Mouse (Mus musculus): Measurements from ENCODE around the gene Olfr1303. TPM values are rescaled to one million over a fixed set of nuclear protein-coding genes. Genes with fewer than 3 reads are reported as not detected.

Gene Olfr1303
- not detected for polyA plus RNA-seq (2012; fragmentation: generic; extraction: Trizol)

DNA sequence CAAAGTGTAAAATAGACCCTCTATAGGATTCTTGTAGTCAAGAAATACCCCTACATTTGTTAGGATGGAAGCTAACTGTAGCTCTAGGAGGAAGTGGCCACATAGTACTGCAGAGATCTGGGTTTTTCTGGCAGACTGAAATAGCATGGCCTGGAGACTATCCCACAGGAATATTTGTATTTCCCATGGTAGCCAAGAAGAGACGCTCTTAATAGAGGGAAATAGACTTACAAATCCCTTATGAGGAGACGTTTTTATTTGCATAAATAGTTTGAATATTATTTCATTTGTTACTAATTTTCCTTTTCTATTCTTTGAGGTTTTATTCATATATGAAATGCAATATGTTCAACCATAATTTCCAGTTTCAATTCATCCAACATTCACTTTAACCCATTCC is at the start of gene Olfr1303:
Gene Olfr1303, minus strand, starts transcription at position 101 of the 400 bp plus-strand sequence.
- Histone ChIP-seq H3K4me2 (ENCODE audit: low read depth) (no peak within 1 kb of the TSS), H3K4me3 (no peak within 1 kb of the TSS), H3K79me2 (ENCODE audit: control insufficient read depth, insufficient read depth) (no peaks in the 10 kb centered on the region), H3ac (ENCODE audit: control insufficient read depth, insufficient read length) (no peak within 1 kb of the TSS), H3K36me3 (ENCODE audit: control insufficient read depth, insufficient read depth) (no peaks in the 10 kb centered on the region), H3K27me3 (ENCODE audit: control insufficient read depth, insufficient read depth, insufficient read length) (no peaks in the 10 kb centered on the region)
- TF ChIP-seq TCF3 (IDR thresholded peaks at IDR 0.05; ENCODE audit: insufficient read length, low read depth) (no peak), REST (IDR thresholded peaks at IDR 0.05; ENCODE audit: insufficient read depth, insufficient read length) (no peak), CEBPB (IDR thresholded peaks at IDR 0.05; ENCODE audit: insufficient read depth, poor library complexity, severe bottlenecking) (no peak), TCF12 (IDR thresholded peaks at IDR 0.05; ENCODE audit: insufficient read depth, poor library complexity, severe bottlenecking) (no peak), POLR2A (IDR thresholded peaks at IDR 0.05; ENCODE audit: insufficient read length, low read depth) (no peak), USF1 (IDR thresholded peaks at IDR 0.05; ENCODE audit: low read depth) (no peak), MYOD1 (IDR thresholded peaks at IDR 0.05; ENCODE audit: control insufficient read depth in 1 of 3, insufficient read length in 2 of 3, low read depth in 2 of 3) (no peak)

DNA sequence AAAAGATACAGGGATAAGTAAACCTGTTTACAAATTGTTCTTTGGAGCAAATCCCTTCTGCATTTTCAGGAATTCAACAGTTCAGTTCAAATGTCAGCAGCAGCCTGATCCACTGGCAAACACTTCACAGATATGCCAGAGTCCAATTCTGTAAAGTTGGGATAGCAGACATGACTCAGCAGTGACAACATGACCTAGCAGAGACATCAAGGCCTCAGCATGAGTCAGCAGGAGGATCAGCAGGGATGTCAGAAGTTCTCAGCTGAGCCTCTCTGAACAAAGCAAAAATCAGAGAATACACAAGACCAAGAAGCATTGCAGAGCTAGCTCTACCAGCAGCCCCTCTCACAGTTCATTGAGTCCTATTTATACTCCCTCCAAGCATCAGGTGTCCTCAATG is 7.2 kb downstream of the Olfr1303 start:
- no peak overlapping the region for H3K4me3 ChIP-seq
- H3K36me3 ChIP-seq (ENCODE audit: control insufficient read depth, insufficient read depth) = no peaks in the 10 kb centered on the region
- no peaks in the 10 kb centered on the region for H3K27me3 ChIP-seq (ENCODE audit: control insufficient read depth, insufficient read depth, insufficient read length)
- H3ac ChIP-seq (ENCODE audit: control insufficient read depth, insufficient read length) = no peak overlapping the region
- H3K4me2 ChIP-seq (ENCODE audit: low read depth) = no peak overlapping the region
- no peaks in the 10 kb centered on the region for H3K79me2 ChIP-seq (ENCODE audit: control insufficient read depth, insufficient read depth)
- TF ChIP-seq POLR2AphosphoS2 (IDR thresholded peaks at IDR 0.05; ENCODE audit: insufficient read length, low read depth) (no peak), MYOD1 (IDR thresholded peaks at IDR 0.05; ENCODE audit: control insufficient read depth in 1 of 3, insufficient read length in 2 of 3, low read depth in 2 of 3) (no peak), TCF3 (IDR thresholded peaks at IDR 0.05; ENCODE audit: insufficient read length, low read depth) (no peak), MYOG (IDR thresholded peaks at IDR 0.05; ENCODE audit: control insufficient read depth in 1 of 3, insufficient read depth in 1 of 3, insufficient read length in 2 of 3, low read depth in 2 of 3) (no peak), TCF12 (IDR thresholded peaks at IDR 0.05; ENCODE audit: insufficient read depth, poor library complexity, severe bottlenecking) (no peak), REST (IDR thresholded peaks at IDR 0.05; ENCODE audit: insufficient read depth, insufficient read length) (no peak), CEBPB (IDR thresholded peaks at IDR 0.05; ENCODE audit: insufficient read depth, poor library complexity, severe bottlenecking) (no peak), MAX (IDR thresholded peaks at IDR 0.05; ENCODE audit: low read depth) (no peak), SRF (IDR thresholded peaks at IDR 0.05; ENCODE audit: control insufficient read depth, insufficient read length, low read depth) (no peak), POLR2A (IDR thresholded peaks at IDR 0.05; ENCODE audit: insufficient read length, low read depth) (no peak), E2F4 (IDR thresholded peaks at IDR 0.05; ENCODE audit: insufficient read depth) (no peak), USF1 (IDR thresholded peaks at IDR 0.05; ENCODE audit: low read depth) (no peak)

DNA sequence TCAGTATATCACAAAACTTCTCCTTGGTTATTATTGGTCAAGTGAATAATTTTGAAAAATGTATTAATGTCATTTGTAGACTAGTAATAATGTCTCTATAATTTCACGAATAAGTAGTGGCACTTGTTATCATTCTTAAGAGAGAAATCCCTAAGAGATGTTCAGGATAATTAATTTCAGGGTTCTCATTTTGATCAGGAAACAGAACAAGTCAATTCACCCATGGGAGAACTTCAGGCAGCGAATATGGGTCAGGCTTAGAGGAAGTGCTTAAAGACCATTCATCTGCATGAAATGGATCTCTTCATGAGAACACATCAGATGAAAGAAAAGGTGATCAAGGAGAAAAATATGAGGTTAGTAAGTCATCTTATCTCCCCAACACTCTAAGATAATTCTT is 43.0 kb downstream of the Olfr1303 start, which contains the start of gene Olfr1302:
Gene Olfr1302, plus strand, starts transcription at position 301 of the 400 bp plus-strand sequence.
- Histone ChIP-seq H3ac (ENCODE audit: control insufficient read depth, insufficient read length) (no peak within 1 kb of the TSS), H3K36me3 (ENCODE audit: control insufficient read depth, insufficient read depth) (no peaks in the 10 kb centered on the region), H3K4me2 (ENCODE audit: low read depth) (no peak within 1 kb of the TSS), H3K79me2 (ENCODE audit: control insufficient read depth, insufficient read depth) (no peaks in the 10 kb centered on the region), H3K27me3 (ENCODE audit: control insufficient read depth, insufficient read depth, insufficient read length) (no peaks in the 10 kb centered on the region), H3K4me3 (no peak within 1 kb of the TSS)
- no peak for TF ChIP-seq MAX (IDR thresholded peaks at IDR 0.05; ENCODE audit: low read depth)

Other genes starting within 250 kb of the Olfr1303 start
- not detected for gene Olfr1297, start 193.8 kb downstream of the Olfr1303 start, polyA plus RNA-seq (2012; fragmentation: generic; extraction: Trizol)
- not detected for gene Olfr1298, start 171.1 kb downstream of the Olfr1303 start, polyA plus RNA-seq (2012; fragmentation: generic; extraction: Trizol)
- not detected for gene Olfr1299, start 158.9 kb downstream of the Olfr1303 start, polyA plus RNA-seq (2012; fragmentation: generic; extraction: Trizol)
- gene Olfr1301, start 69.3 kb downstream of the Olfr1303 start, polyA plus RNA-seq (2012; fragmentation: generic; extraction: Trizol) = not detected
- not detected for gene Olfr1302, start 42.9 kb downstream of the Olfr1303 start, polyA plus RNA-seq (2012; fragmentation: generic; extraction: Trizol)
- gene Olfr1305, start 56.8 kb upstream of the Olfr1303 start, polyA plus RNA-seq (2012; fragmentation: generic; extraction: Trizol) = not detected
- gene Olfr1306, start 95.9 kb upstream of the Olfr1303 start, polyA plus RNA-seq (2012; fragmentation: generic; extraction: Trizol) = not detected
- not detected for gene Olfr1307, start 129.1 kb upstream of the Olfr1303 start, polyA plus RNA-seq (2012; fragmentation: generic; extraction: Trizol)
- not detected for gene Olfr1308, start 144.6 kb upstream of the Olfr1303 start, polyA plus RNA-seq (2012; fragmentation: generic; extraction: Trizol)
- gene Olfr1309, start 169.9 kb upstream of the Olfr1303 start, polyA plus RNA-seq (2012; fragmentation: generic; extraction: Trizol) = not detected
- not detected for gene Olfr1310, start 192.4 kb upstream of the Olfr1303 start, polyA plus RNA-seq (2012; fragmentation: generic; extraction: Trizol)
- not detected for gene Olfr1311, start 204.1 kb upstream of the Olfr1303 start, polyA plus RNA-seq (2012; fragmentation: generic; extraction: Trizol)
- not detected for gene Olfr1312, start 229.9 kb upstream of the Olfr1303 start, polyA plus RNA-seq (2012; fragmentation: generic; extraction: Trizol)

Data from myocyte (in vitro differentiated cells).